Mouse (Mus musculus): ENCODE results near the gene Tec. TPM values are rescaled to one million over a fixed set of nuclear protein-coding genes. Genes with fewer than 3 reads are reported as not detected.

Gene Tec
- polyA plus RNA-seq, 1 experiment, result 3.0 TPM

GRCm38 (mm10) chr5:72735763-72736162 is 132.5 kb downstream of the Tec start:
- no peak for DNase-seq (ENCODE audit: low read depth)

- DNase-seq (ENCODE audit: low read depth), result no peak
Observed at GRCm38 (mm10) chr5:72732885-72733284, 135.4 kb downstream of the Tec start.

GRCm38 (mm10) chr5:72725404-72725803 is 142.9 kb downstream of the Tec start:
- no peak for DNase-seq (ENCODE audit: low read depth)

GRCm38 (mm10) chr5:72723429-72723828 is 144.9 kb downstream of the Tec start:
- no peak for DNase-seq (ENCODE audit: low read depth)

GRCm38 (mm10) chr5:72720587-72720986 is 147.7 kb downstream of the Tec start:
- DNase-seq (ENCODE audit: low read depth), result no peak

GRCm38 (mm10) chr5:72710572-72711278 is 157.6 kb downstream of the Tec start:
- DNase-seq (ENCODE audit: low read depth), result no peak

- no peak for DNase-seq (ENCODE audit: low read depth)
Observed at GRCm38 (mm10) chr5:72709976-72710375, 158.3 kb downstream of the Tec start.

- no peak for DNase-seq (ENCODE audit: low read depth)
Observed at GRCm38 (mm10) chr5:72709451-72709850, 158.8 kb downstream of the Tec start.

GRCm38 (mm10) chr5:72706722-72707121 is 161.6 kb downstream of the Tec start:
- no peak for DNase-seq (ENCODE audit: low read depth)

GRCm38 (mm10) chr5:72706095-72706494 is 162.2 kb downstream of the Tec start:
- no peak for DNase-seq (ENCODE audit: low read depth)

Other genes with a start within 250 kb of the Tec start
- not detected in 2 replicates for gene Cnga1, start 224.2 kb downstream of the Tec start, polyA plus RNA-seq (2012; rRNA removed)
- gene Nipal1, start 220.7 kb downstream of the Tec start, polyA plus RNA-seq (2012; rRNA removed), result 0.30 and 0.94 TPM in 2 replicates
- gene Txk, start 115.7 kb downstream of the Tec start, polyA plus RNA-seq (2012; rRNA removed), result 0.20 and 0.33 TPM in 2 replicates
- gene Slain2, start 45.8 kb upstream of the Tec start, polyA plus RNA-seq (2012; rRNA removed), result 18.4 and 19.8 TPM in 2 replicates
- gene Gm10135, start 106.2 kb upstream of the Tec start, polyA plus RNA-seq (2012; rRNA removed), result not detected in 2 replicates
- gene Slc10a4, start 138.4 kb upstream of the Tec start, polyA plus RNA-seq (2012; rRNA removed), result 0.14 and 0.15 TPM in 2 replicates